Comparison of ENCODE assay signal across 17 mouse cellular contexts in genomic region chr8:94324071-94324470, GRCm38 (mm10). TPM values are rescaled to one million over a fixed set of nuclear protein-coding genes. Genes with fewer than 3 reads are reported as not detected.
A peak's percentile ranks its signal among the peaks of the same experiment; 100 is the strongest.
DNase-seq lines count a peak whose midpoint lies in the region; ATAC-seq lines count a peak whose summit lies in the region.
"Had no signal": no experiment of that assay in that cellular context is flagged by ENCODE, and none has a peak within 500 bp of the region (broad histone marks: within the 10 kb centered on the region; RNA-seq: fewer than 3 reads in every experiment).

No protein-coding gene starts in this region.

- H3K27me3 ChIP-seq in midbrain, embryonic 11.5 days (ENCODE audit: control insufficient read depth, insufficient read depth, low read length) = no peaks in the 10 kb centered on the region
- no peaks in the 10 kb centered on the region for H3K27me3 ChIP-seq in midbrain, embryonic 10.5 days (ENCODE audit: low read depth, poor library complexity, severe bottlenecking)
- H3K27me3 ChIP-seq: embryonic facial prominence, embryonic 13.5 days; kidney, embryonic 15.5 days; limb, embryonic 13.5 days had no signal

- no peaks in the 10 kb centered on the region for H3K36me3 ChIP-seq in midbrain, embryonic 11.5 days (ENCODE audit: control insufficient read depth, insufficient read depth, low read length)
- H3K36me3 ChIP-seq in midbrain, embryonic 10.5 days = 0 out of 2 replicates have a peak, but pooled peaks cover 3% of the 10 kb centered on the region
- H3K36me3 ChIP-seq: G1E; heart, embryonic 15.5 days; kidney, embryonic 15.5 days; limb, embryonic 13.5 days had no signal

- no peak overlapping the region for H3K27ac ChIP-seq in midbrain, embryonic 11.5 days (ENCODE audit: low read depth, low read length)
- no peak overlapping the region for H3K27ac ChIP-seq in midbrain, embryonic 10.5 days (replicated peaks)
- H3K27ac ChIP-seq: embryonic facial prominence, embryonic 13.5 days; heart, embryonic 15.5 days; kidney, embryonic 15.5 days; limb, embryonic 13.5 days had no signal

- WGBS in midbrain, embryonic 11.5 days = 53% methylated on average over 12 of the region's 12 CpGs
- WGBS in midbrain, embryonic 10.5 days = 61% methylated on average over 12 of the region's 12 CpGs

- no peak overlapping the region for H3K4me2 ChIP-seq in midbrain, embryonic 11.5 days
- H3K4me2 ChIP-seq: embryonic facial prominence, embryonic 13.5 days; heart, embryonic 15.5 days; kidney, embryonic 15.5 days; limb, embryonic 13.5 days had no signal

- peak; percentile 60 for DNase-seq in midbrain, embryonic 11.5 days (ENCODE audit: low spot score, missing footprints)
- no peak for DNase-seq in midbrain, embryonic 10.5 days (ENCODE audit: low spot score)
- peak; percentile 28 for DNase-seq in T-cell, adult 2 months (ENCODE audit: low spot score)
- DNase-seq in cerebellum, postnatal 10 days = no peak
- no peak for DNase-seq in cerebellum, adult 11-12 months
- no peak for DNase-seq in urinary bladder, postnatal 25 days (ENCODE audit: low spot score)
- DNase-seq: cerebellum, postnatal 14 days; gastrocnemius, postnatal 14 days had no signal

- no peak for ATAC-seq in midbrain, embryonic 11.5 days (ENCODE audit: low FRiP score)
- ATAC-seq in megakaryocyte, adult 5-6 weeks (ENCODE audit: poor library complexity, severe bottlenecking) = peak; percentile 45; the same call in 1 of the 2 replicates
- ATAC-seq: forebrain, embryonic 14.5 days; hindbrain, embryonic 16.5 days had no signal

- H3K4me1 ChIP-seq in midbrain, embryonic 11.5 days (ENCODE audit: control insufficient read depth, insufficient read depth, low read length) = no peaks in the 10 kb centered on the region
- H3K4me1 ChIP-seq in midbrain, embryonic 10.5 days = no peaks in the 10 kb centered on the region
- H3K4me1 ChIP-seq: kidney, embryonic 15.5 days had no signal

- no peak overlapping the region for H3K9ac ChIP-seq in midbrain, embryonic 11.5 days (ENCODE audit: low read length)
- H3K9ac ChIP-seq: embryonic facial prominence, embryonic 13.5 days; heart, embryonic 15.5 days; kidney, embryonic 15.5 days; limb, embryonic 13.5 days had no signal

- H3K4me3 ChIP-seq in midbrain, embryonic 11.5 days (ENCODE audit: low read depth, low read length) = no peak overlapping the region
- no peak overlapping the region for H3K4me3 ChIP-seq in midbrain, embryonic 10.5 days
- H3K4me3 ChIP-seq: embryonic facial prominence, embryonic 13.5 days; heart, embryonic 15.5 days; kidney, embryonic 15.5 days; limb, embryonic 13.5 days had no signal

- no peaks in the 10 kb centered on the region for H3K9me3 ChIP-seq in midbrain, embryonic 11.5 days (ENCODE audit: control insufficient read depth, low read length)
- no peaks in the 10 kb centered on the region for H3K9me3 ChIP-seq in midbrain, embryonic 10.5 days (replicated peaks)
- H3K9me3 ChIP-seq: embryonic facial prominence, embryonic 13.5 days; G1E; heart, embryonic 15.5 days; kidney, embryonic 15.5 days; limb, embryonic 13.5 days had no signal

RNA-seq across cellular contexts. Expression of gene Slc12a3, which starts 4.9 kb away (rescaled TPM):
- polyA plus RNA-seq in midbrain, embryonic 11.5 days (2014; fragmentation: Nextera tagmentation; extraction: Ambion mirVana) = not detected in 2 replicates
- not detected in 2 replicates for polyA plus RNA-seq in midbrain, embryonic 10.5 days (2016; fragmentation: Nextera tagmentation; extraction: Ambion mirVana)
- total RNA-seq in megakaryocyte, adult 5-6 weeks (2015) = 0.25 and 0.34 TPM in 2 replicates
- total RNA-seq in megakaryocyte, adult 5-6 weeks (2017) = 0.16 TPM in 1 of 2 replicates, not detected in the other
- total RNA-seq: gastrocnemius, postnatal 14 days; midbrain, postnatal 0 days had no signal
- polyA plus RNA-seq: forebrain, embryonic 14.5 days; G1E; limb, embryonic 13.5 days had no signal

Comparison
In these comparisons a context has a peak if more than half of its experiments do, and no peak if none do; other contexts are left out.
1. DNase-seq: peak in midbrain, embryonic 11.5 days (single experiment) and T-cell, adult 2 months (single experiment); none in midbrain, embryonic 10.5 days (single experiment), cerebellum, postnatal 10 days (0 of 2), cerebellum, adult 11-12 months (single experiment) and urinary bladder, postnatal 25 days (single experiment).